1 mouse cellular context compared by ENCODE assay signal in the genomic region with DNA sequence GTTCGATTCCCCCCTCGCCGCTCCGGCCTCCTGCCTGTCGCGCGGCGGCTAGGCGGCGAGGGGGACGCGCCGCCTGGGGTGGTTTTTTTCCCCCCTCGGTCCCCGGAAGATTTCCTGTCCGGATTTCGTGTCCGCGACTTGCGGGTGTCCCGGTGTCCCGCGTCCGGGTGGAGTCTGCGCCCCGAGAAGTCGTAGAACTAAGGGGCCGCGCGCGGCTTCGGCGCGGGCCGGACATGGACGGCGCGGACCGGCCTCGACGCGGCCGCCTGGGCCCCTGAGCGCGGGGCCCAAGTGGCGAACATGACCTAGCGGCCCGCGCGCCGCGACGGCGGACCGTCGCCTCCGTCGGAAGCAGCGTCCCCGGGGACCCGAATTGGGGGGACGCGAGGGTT.
TF ChIP-seq lines count a peak whose summit lies in the region.

No protein-coding gene starts in this region.

TF ChIP-seq in CH12.LX, 34 proteins besides CTCF, POLR2A, EP300 and RAD21:
- peak; percentile 31; the same call in 1 of the 2 replicates for TF ChIP-seq SIN3A (IDR thresholded peaks at IDR 0.05; ENCODE audit: low read length)
- TF ChIP-seq JUND (conservative IDR thresholded peaks at IDR 0.05; ENCODE audit: low read depth, low read length) = no peak
- TF ChIP-seq GABPA (IDR thresholded peaks at IDR 0.05; ENCODE audit: insufficient replicate concordance, low read depth, low read length) = no peak
- TF ChIP-seq USF1 (IDR thresholded peaks at IDR 0.05; ENCODE audit: low read depth, low read length) = no peak
- peak; percentile 9; the same call in 1 of the 2 replicates for TF ChIP-seq UBTF (IDR thresholded peaks at IDR 0.05; ENCODE audit: low read depth, low read length)
- peak; percentile 37; the same call in 1 of the 2 replicates for TF ChIP-seq MXI1 (IDR thresholded peaks at IDR 0.05; ENCODE audit: low read depth, low read length)
- no peak for TF ChIP-seq ZMIZ1 (IDR thresholded peaks at IDR 0.05; ENCODE audit: low read depth, low read length)
